Mouse (Mus musculus): ENCODE results near the gene Prkn. TPM values are rescaled to one million over a fixed set of nuclear protein-coding genes. Genes with fewer than 3 reads are reported as not detected.

The Prkn gene
- polyA plus RNA-seq, 1 experiment from 2014 or later: 2.8 TPM

GRCm38 (mm10) chr17:12029362-12029761 lies 1189.2 kb downstream of the Prkn start:
- no peaks in the 10 kb centered on the region for H3K27me3 ChIP-seq (replicated peaks; ENCODE audit: insufficient read depth, low read length)
- DNase-seq (ENCODE audit: low spot score) (peak; percentile 6), ATAC-seq (no peak)
- WGBS: 55% methylated on average over 5 of the region's 5 CpGs
- H3K4me2 ChIP-seq (replicated peaks; ENCODE audit: low read depth, low read length): no peak overlapping the region
- H3K9me3 ChIP-seq (ENCODE audit: low read length): no peaks in the 10 kb centered on the region
- no peak overlapping the region for H3K27ac ChIP-seq (ENCODE audit: low read length)
- H3K4me3 ChIP-seq (ENCODE audit: low read depth, low read length): no peak overlapping the region
- no peak overlapping the region for H3K9ac ChIP-seq (replicated peaks; ENCODE audit: low read depth)
- no peak for TF ChIP-seq CTCF (IDR thresholded peaks at IDR 0.05)
- TF ChIP-seq EP300 (IDR thresholded peaks at IDR 0.05): no peak
- H3K36me3 ChIP-seq (ENCODE audit: insufficient read depth, low read length): no peaks in the 10 kb centered on the region
- no peaks in the 10 kb centered on the region; the same call in 1 of the 2 replicates for H3K4me1 ChIP-seq (ENCODE audit: insufficient read depth, low read depth, low read length)

- no peak overlapping the region for H3K4me3 ChIP-seq (ENCODE audit: low read depth, low read length)
- 17% methylated on average over 14 of the region's 14 CpGs for WGBS
- DNase-seq (ENCODE audit: low spot score): peak; percentile 20
- H3K27ac ChIP-seq (ENCODE audit: low read length): no peak overlapping the region
- H3K4me2 ChIP-seq (replicated peaks; ENCODE audit: low read depth, low read length): no peak overlapping the region
- no peak for TF ChIP-seq CTCF (IDR thresholded peaks at IDR 0.05)
- TF ChIP-seq EP300 (IDR thresholded peaks at IDR 0.05): no peak
- no peaks in the 10 kb centered on the region for H3K9me3 ChIP-seq (ENCODE audit: low read length)
- no peak for ATAC-seq
- H3K36me3 ChIP-seq (ENCODE audit: insufficient read depth, low read length): no peaks in the 10 kb centered on the region
- no peak overlapping the region for H3K9ac ChIP-seq (replicated peaks; ENCODE audit: low read depth)
- H3K4me1 ChIP-seq (ENCODE audit: insufficient read depth, low read depth, low read length): no peaks in the 10 kb centered on the region; the same call in 1 of the 2 replicates
- no peaks in the 10 kb centered on the region for H3K27me3 ChIP-seq (replicated peaks; ENCODE audit: insufficient read depth, low read length)
Measured at GRCm38 (mm10) chr17:12029921-12030461, 1189.8 kb downstream of the Prkn start.

GRCm38 (mm10) chr17:12030556-12031160 lies 1190.5 kb downstream of the Prkn start:
- Histone ChIP-seq H3K27ac (ENCODE audit: low read length) (no peak overlapping the region), H3K9me3 (ENCODE audit: low read length) (no peaks in the 10 kb centered on the region), H3K36me3 (ENCODE audit: insufficient read depth, low read length) (no peaks in the 10 kb centered on the region), H3K4me1 (ENCODE audit: insufficient read depth, low read depth, low read length) (no peaks in the 10 kb centered on the region; the same call in 1 of the 2 replicates), H3K9ac (replicated peaks; ENCODE audit: low read depth) (no peak overlapping the region), H3K4me2 (replicated peaks; ENCODE audit: low read depth, low read length) (no peak overlapping the region), H3K4me3 (ENCODE audit: low read depth, low read length) (no peak overlapping the region), H3K27me3 (replicated peaks; ENCODE audit: insufficient read depth, low read length) (no peaks in the 10 kb centered on the region)
- 24% methylated on average over 11 of the region's 11 CpGs for WGBS
- DNase-seq (ENCODE audit: low spot score) (peak; percentile 37), ATAC-seq (0 out of 2 replicates have a peak, but pooled peaks have one; percentile 6)
- no peak for TF ChIP-seq CTCF (IDR thresholded peaks at IDR 0.05)

- no peak overlapping the region for H3K27ac ChIP-seq (ENCODE audit: low read length)
- WGBS: 5% methylated on average over 10 of the region's 10 CpGs
- no peaks in the 10 kb centered on the region for H3K36me3 ChIP-seq (ENCODE audit: insufficient read depth, low read length)
Measured at GRCm38 (mm10) chr17:12031203-12031942, 1191.2 kb downstream of the Prkn start.

GRCm38 (mm10) chr17:12032014-12032791 lies 1192.0 kb downstream of the Prkn start:
- H3K4me3 ChIP-seq (ENCODE audit: low read depth, low read length): no peak overlapping the region
- H3K9me3 ChIP-seq (ENCODE audit: low read length): no peaks in the 10 kb centered on the region
- H3K4me1 ChIP-seq (ENCODE audit: insufficient read depth, low read depth, low read length): no peaks in the 10 kb centered on the region; the same call in 1 of the 2 replicates
- no peak overlapping the region for H3K27ac ChIP-seq (ENCODE audit: low read length)
- no peak overlapping the region for H3K4me2 ChIP-seq (replicated peaks; ENCODE audit: low read depth, low read length)
- TF ChIP-seq CTCF (IDR thresholded peaks at IDR 0.05) (no peak), EP300 (IDR thresholded peaks at IDR 0.05) (no peak)
- H3K36me3 ChIP-seq (ENCODE audit: insufficient read depth, low read length): no peaks in the 10 kb centered on the region
- H3K27me3 ChIP-seq (replicated peaks; ENCODE audit: insufficient read depth, low read length): no peaks in the 10 kb centered on the region
- DNase-seq (ENCODE audit: low spot score): peak; percentile 45
- no peak overlapping the region for H3K9ac ChIP-seq (replicated peaks; ENCODE audit: low read depth)
- WGBS: 36% methylated on average over 10 of the region's 10 CpGs
- ATAC-seq: peak; percentile 43

More at GRCm38 (mm10) chr17:12031203-12031942, 1191.2 kb downstream of the Prkn start:
- no peaks in the 10 kb centered on the region for H3K27me3 ChIP-seq (replicated peaks; ENCODE audit: insufficient read depth, low read length)
- no peak overlapping the region for H3K4me2 ChIP-seq (replicated peaks; ENCODE audit: low read depth, low read length)
- H3K9me3 ChIP-seq (ENCODE audit: low read length): no peaks in the 10 kb centered on the region
- no peaks in the 10 kb centered on the region; the same call in 1 of the 2 replicates for H3K4me1 ChIP-seq (ENCODE audit: insufficient read depth, low read depth, low read length)
- DNase-seq (ENCODE audit: low spot score): peak; percentile 64
- H3K4me3 ChIP-seq (ENCODE audit: low read depth, low read length): no peak overlapping the region
- ATAC-seq: peak; percentile 46
- TF ChIP-seq EP300 (IDR thresholded peaks at IDR 0.05) (no peak), CTCF (IDR thresholded peaks at IDR 0.05) (peak; percentile 72)
- no peak overlapping the region for H3K9ac ChIP-seq (replicated peaks; ENCODE audit: low read depth)

GRCm38 (mm10) chr17:12035386-12035785 lies 1195.2 kb downstream of the Prkn start:
- ATAC-seq (no peak), DNase-seq (ENCODE audit: low spot score) (no peak)
- H3K4me2 ChIP-seq (replicated peaks; ENCODE audit: low read depth, low read length): no peak overlapping the region

More at GRCm38 (mm10) chr17:12035386-12035785, 1195.2 kb downstream of the Prkn start:
- Histone ChIP-seq H3K9me3 (ENCODE audit: low read length) (no peaks in the 10 kb centered on the region), H3K4me1 (ENCODE audit: insufficient read depth, low read depth, low read length) (no peaks in the 10 kb centered on the region; the same call in 1 of the 2 replicates), H3K4me3 (ENCODE audit: low read depth, low read length) (no peak overlapping the region), H3K27me3 (replicated peaks; ENCODE audit: insufficient read depth, low read length) (no peaks in the 10 kb centered on the region), H3K36me3 (ENCODE audit: insufficient read depth, low read length) (no peaks in the 10 kb centered on the region), H3K27ac (ENCODE audit: low read length) (no peak overlapping the region), H3K9ac (replicated peaks; ENCODE audit: low read depth) (no peak overlapping the region)
- WGBS: 38% methylated on average over 5 of the region's 5 CpGs
- TF ChIP-seq EP300 (IDR thresholded peaks at IDR 0.05) (no peak), CTCF (IDR thresholded peaks at IDR 0.05) (no peak)

Data from lung, postnatal 0 days (tissue).